8 mouse cellular contexts compared by ENCODE assay signal in genomic region chr16:38742113-38742658, GRCm38 (mm10). TPM values are rescaled to one million over a fixed set of nuclear protein-coding genes. Genes with fewer than 3 reads are reported as not detected.
DNase-seq lines count a peak whose midpoint lies in the region; ATAC-seq and TF ChIP-seq lines count a peak whose summit lies in the region.

TSS of gene B4galt4 (plus strand) at chr16:38742264.

- H3K9ac ChIP-seq in forebrain, postnatal 0 days = peak within 1 kb of the TSS; percentile 86

- WGBS in forebrain, postnatal 0 days = 2% methylated on average over 56 of the region's 69 CpGs
- under 1% methylated on average over 69 of the region's 69 CpGs for WGBS in olfactory bulb, adult 2 months

- DNase-seq in CD4-positive, CD25-positive, alpha-beta regulatory T cell, adult 2 months (ENCODE audit: low read depth, low spot score) = peak; percentile 68
- DNase-seq in cerebellum, adult 11 months = peak; percentile 56
- peak; percentile 80 for DNase-seq in forebrain, postnatal 0 days
- peak; percentile 78 for DNase-seq in heart, postnatal 25 days (ENCODE audit: low spot score)
- DNase-seq in layer of hippocampus, adult 18-20 months (ENCODE audit: low spot score in 2 of 2) = peak; percentile 83 to 89
- peak; percentile 84 to 91 for DNase-seq in lung, adult 18-20 months
- DNase-seq in thymus, postnatal 14 days = peak; percentile 73

- H3K27ac ChIP-seq in forebrain, postnatal 0 days (ENCODE audit: low read depth, low read length) = peak within 1 kb of the TSS; percentile 80
- H3K27ac ChIP-seq in olfactory bulb, adult 2 months (ENCODE audit: insufficient read depth, low read depth, low read length) = no peak within 1 kb of the TSS

- intact Hi-C loops in heart, postnatal 25 days (cut with DNase I) = no loop called here

- 0 out of 2 replicates have a peak, but pooled peaks cover 3% of the 10 kb centered on the region for H3K36me3 ChIP-seq in forebrain, postnatal 0 days (ENCODE audit: insufficient read depth)

- peak; percentile 97 for ATAC-seq in forebrain, postnatal 0 days

- peak; percentile 33; the same call in 1 of the 2 replicates for TF ChIP-seq CTCF in forebrain, postnatal 0 days (IDR thresholded peaks at IDR 0.05; ENCODE audit: low read depth)
- TF ChIP-seq CTCF in olfactory bulb, adult 2 months (IDR thresholded peaks at IDR 0.05; ENCODE audit: insufficient read depth, low read depth, low read length) = no peak

- no peaks in the 10 kb centered on the region for H3K9me3 ChIP-seq in forebrain, postnatal 0 days (ENCODE audit: low read length)

- H3K4me3 ChIP-seq in forebrain, postnatal 0 days (ENCODE audit: low read depth, low read length) = peak within 1 kb of the TSS; percentile 84
- H3K4me3 ChIP-seq in olfactory bulb, adult 2 months (ENCODE audit: insufficient read depth, low read depth, low read length) = peak within 1 kb of the TSS; percentile 89

- no peaks in the 10 kb centered on the region for H3K4me1 ChIP-seq in forebrain, postnatal 0 days (ENCODE audit: insufficient read depth)
- H3K4me1 ChIP-seq in olfactory bulb, adult 2 months (ENCODE audit: control insufficient read depth, insufficient read depth, low read length) = no peaks in the 10 kb centered on the region

- H3K4me2 ChIP-seq in forebrain, postnatal 0 days (ENCODE audit: low read depth) = peak within 1 kb of the TSS; percentile 88

- TF ChIP-seq POLR2A in olfactory bulb, adult 2 months (IDR thresholded peaks at IDR 0.05; ENCODE audit: insufficient read depth, low read depth, low read length) = peak; percentile 64; the same call in 1 of the 2 replicates

- H3K27me3 ChIP-seq in forebrain, postnatal 0 days (ENCODE audit: insufficient read depth, low read length) = no peaks in the 10 kb centered on the region

RNA-seq across cellular contexts. Expression of gene B4galt4, which starts in this region (rescaled TPM):
- 25.0 and 32.9 TPM in 2 replicates for total RNA-seq in forebrain, postnatal 0 days (2014; rRNA removed)
- 26.6 and 27.3 TPM in 2 replicates for polyA plus RNA-seq in forebrain, postnatal 0 days (2015; fragmentation: Nextera tagmentation; extraction: Ambion mirVana)
- total RNA-seq in heart, postnatal 25 days (2021) = 10 to 100 TPM in 1 of 2 experiments, 1 to 10 TPM in 1; 9.2 to 11.0 TPM
- 10 to 100 TPM; 35.1 to 35.7 TPM for total RNA-seq in layer of hippocampus, adult 18-20 months (2021)
- polyA plus RNA-seq in olfactory bulb, adult 2 months (2012; ENCODE audit: insufficient read depth, insufficient read length, low replicate concordance, missing spikeins) = not detected in 2 replicates

Comparison
In these comparisons a context has a peak if more than half of its experiments do, and no peak if none do; other contexts are left out.
1. RNA of gene B4galt4 (polyA plus RNA-seq): 26.6 to 27.3 TPM in forebrain, postnatal 0 days; not detected in olfactory bulb, adult 2 months; every median in the first group is over 10 times any median in the second.
2. Peak in every context shown above with its lines, with median percentiles within 50 percentile points of each other: DNase-seq.